Mouse (Mus musculus): ENCODE data around the gene Gm45717. TPM values are rescaled to one million over a fixed set of nuclear protein-coding genes. Genes with fewer than 3 reads are reported as not detected.
"Not testable (repeated sequence)": the region's sequence is repeated elsewhere in the genome, so short reads cannot be mapped to it uniquely, and the experiment has no call there.

Gene Gm45717
- polyA plus RNA-seq, 1 experiment: not detected

DNA sequence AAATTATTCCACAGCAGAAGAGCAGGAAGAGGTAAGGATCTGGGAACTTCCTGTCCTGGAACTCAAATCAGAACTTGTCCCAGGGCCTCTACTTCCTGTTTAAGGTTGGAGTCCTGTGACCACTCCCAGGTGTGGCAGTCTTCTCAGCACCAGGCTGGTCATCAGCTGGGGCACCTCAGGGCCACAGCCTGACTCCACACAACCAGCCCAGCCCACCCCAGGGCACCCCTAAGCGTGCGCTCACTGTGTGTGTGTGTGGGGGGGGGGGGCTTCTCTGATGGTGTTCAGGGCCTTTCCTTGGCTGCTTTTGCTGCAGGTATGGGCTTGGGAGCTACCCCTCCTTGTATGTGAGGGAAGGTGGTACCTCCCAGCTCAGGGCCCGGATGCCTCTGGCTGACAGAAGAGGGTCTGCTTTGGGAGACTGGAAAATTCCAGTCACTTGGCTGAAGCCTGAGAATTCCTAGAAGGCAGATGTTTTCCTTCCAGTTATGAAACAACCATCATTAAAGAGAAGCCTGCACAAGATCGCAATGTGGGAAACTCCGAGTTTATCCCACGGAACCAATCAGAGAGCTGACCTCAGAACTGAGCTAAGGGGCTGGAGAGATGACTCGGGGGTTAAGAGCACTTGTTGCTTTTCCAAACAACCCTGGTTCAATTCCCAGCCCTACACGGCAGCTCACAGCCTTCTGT lies 15.9 kb upstream of the Gm45717 start:
- no peak for TF ChIP-seq POLR2A (IDR thresholded peaks at IDR 0.05; ENCODE audit: insufficient read depth, low read depth, low read length)

DNA sequence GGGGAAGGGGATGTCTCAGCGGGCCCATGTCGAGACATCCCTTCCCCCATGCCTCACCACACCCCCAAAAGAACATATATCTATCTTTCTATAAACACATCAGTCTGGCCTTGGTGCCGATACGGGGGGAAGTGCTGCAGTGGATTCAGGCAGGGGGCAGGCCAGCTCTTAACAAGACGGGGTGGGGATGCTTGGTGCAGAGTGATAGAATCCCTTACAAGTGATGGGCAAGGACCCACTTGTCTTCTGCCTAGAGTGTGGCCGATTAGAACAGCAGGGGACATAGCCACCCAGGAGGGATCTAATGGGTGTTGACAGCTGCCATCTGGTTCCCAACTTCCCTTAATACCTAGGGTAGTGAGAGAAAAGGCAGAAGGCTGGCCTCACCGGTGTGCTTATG lies 15.2 kb upstream of the Gm45717 start:
- TF ChIP-seq POLR2A (IDR thresholded peaks at IDR 0.05; ENCODE audit: insufficient read depth, low read depth, low read length) (no peak), CTCF (IDR thresholded peaks at IDR 0.05; ENCODE audit: insufficient read depth, low read depth, low read length) (no peak)
- H3K4me1 ChIP-seq (ENCODE audit: control insufficient read depth, insufficient read depth, low read length): peaks cover 9% of the 10 kb centered on the region
- WGBS: 69% methylated on average over 7 of the region's 7 CpGs

More for the DNA sequence above, 15.9 kb upstream of the Gm45717 start:
- 83% methylated on average over 8 of the region's 8 CpGs for WGBS
- Histone ChIP-seq H3K4me1 (ENCODE audit: control insufficient read depth, insufficient read depth, low read length) (peaks cover 9% of the 10 kb centered on the region), H3K4me3 (ENCODE audit: insufficient read depth, low read depth, low read length) (no peak overlapping the region), H3K27ac (ENCODE audit: insufficient read depth, low read depth, low read length) (no peak overlapping the region)

DNA sequence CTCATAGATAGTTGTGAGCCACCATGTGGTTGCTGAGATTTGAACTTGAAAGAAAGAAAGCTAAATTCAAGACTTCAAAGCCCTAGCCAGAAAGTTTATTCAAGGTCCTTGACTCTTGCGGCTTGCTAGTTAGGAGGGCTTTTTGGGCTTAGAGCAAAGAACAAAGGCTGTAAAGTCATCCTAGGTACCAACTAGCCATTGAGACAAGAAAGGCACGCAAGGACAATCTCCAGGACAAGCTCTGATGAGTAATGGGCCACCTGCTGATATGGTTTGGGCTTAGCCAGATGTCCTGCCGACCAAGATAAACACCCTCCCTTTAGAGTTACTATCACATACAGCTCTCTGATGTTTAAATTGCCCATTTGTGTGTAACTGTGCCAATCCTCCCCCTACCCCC lies 13.0 kb upstream of the Gm45717 start:
- not testable (repeated sequence) for H3K4me3 ChIP-seq (ENCODE audit: insufficient read depth, low read depth, low read length); H3K27ac ChIP-seq (ENCODE audit: insufficient read depth, low read depth, low read length); H3K4me1 ChIP-seq (ENCODE audit: control insufficient read depth, insufficient read depth, low read length)
- WGBS: 57% methylated on average over 3 of the region's 3 CpGs

More for the DNA sequence above, 15.2 kb upstream of the Gm45717 start:
- Histone ChIP-seq H3K4me3 (ENCODE audit: insufficient read depth, low read depth, low read length) (no peak overlapping the region), H3K27ac (ENCODE audit: insufficient read depth, low read depth, low read length) (no peak overlapping the region)

DNA sequence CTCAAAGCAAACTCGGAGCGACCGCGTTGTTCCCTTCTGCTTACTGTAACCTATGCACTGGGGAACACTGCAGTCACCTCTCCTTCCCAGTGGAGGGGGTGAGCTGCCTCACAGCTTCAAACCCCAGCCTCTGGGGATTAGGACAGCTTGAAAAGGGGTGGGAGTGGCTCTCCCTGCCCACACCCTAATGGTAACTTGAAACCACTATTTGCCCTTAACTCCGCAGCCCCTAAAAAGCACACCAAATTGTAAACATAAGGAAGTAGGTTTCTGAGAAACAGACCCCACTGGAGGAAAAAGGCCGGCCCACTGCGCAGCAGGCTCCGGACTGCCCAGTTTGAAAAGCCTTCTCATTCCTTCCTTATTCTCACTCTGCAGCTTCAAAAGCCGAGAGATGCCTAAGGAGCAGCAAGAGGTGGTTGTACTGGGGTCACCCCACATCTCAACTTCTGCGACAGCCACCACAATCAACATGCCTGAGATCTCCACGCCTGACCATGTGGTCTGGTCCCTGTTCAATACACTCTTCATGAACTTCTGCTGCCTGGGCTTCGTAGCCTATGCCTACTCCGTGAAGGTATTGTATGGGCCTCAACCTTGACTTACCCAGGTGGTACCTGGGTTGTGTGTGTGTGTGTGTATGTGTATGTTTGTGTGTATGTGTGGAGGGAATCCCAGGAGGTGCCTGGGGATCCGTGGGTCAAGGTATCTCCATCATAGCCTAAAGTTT lies 12.3 kb upstream of the Gm45717 start:
- no peak for TF ChIP-seq POLR2A (IDR thresholded peaks at IDR 0.05; ENCODE audit: insufficient read depth, low read depth, low read length)
- no peak for TF ChIP-seq CTCF (IDR thresholded peaks at IDR 0.05; ENCODE audit: insufficient read depth, low read depth, low read length)
- Histone ChIP-seq H3K27ac (ENCODE audit: insufficient read depth, low read depth, low read length) (no peak overlapping the region), H3K4me3 (ENCODE audit: insufficient read depth, low read depth, low read length) (no peak overlapping the region), H3K4me1 (ENCODE audit: control insufficient read depth, insufficient read depth, low read length) (peaks cover 6% of the 10 kb centered on the region; the same call in 1 of the 2 replicates)
- 54% methylated on average over 14 of the region's 14 CpGs for WGBS

DNA sequence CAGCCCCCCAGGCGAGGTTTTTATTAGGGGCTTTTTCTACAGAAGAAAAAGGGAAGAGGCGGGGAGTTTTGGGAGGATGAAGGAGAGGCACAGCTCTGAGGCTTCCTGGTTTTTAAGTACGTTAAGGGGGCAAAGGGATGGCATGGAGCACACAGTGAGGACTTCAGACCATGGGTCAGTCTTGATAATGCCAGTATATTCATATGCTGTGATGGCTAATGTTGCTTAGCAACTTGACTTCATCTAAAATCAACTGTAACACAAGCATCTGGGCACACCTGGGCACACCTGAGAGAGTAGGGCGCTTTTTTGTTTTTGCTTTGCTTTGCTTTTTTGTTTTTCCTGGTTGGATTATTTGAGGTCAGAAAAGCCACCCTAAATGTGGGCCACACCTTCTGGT lies 11.2 kb upstream of the Gm45717 start, which contains the start of gene Ifitm1:
Ifitm1 (plus strand) TSS at position 301 of the 400 bp plus-strand sequence.
- WGBS: 91% methylated on average over 4 of the region's 4 CpGs
- Histone ChIP-seq H3K4me1 (ENCODE audit: control insufficient read depth, insufficient read depth, low read length) (peaks cover 6% of the 10 kb centered on the region; the same call in 1 of the 2 replicates), H3K27ac (ENCODE audit: insufficient read depth, low read depth, low read length) (no peak within 1 kb of the TSS), H3K4me3 (ENCODE audit: insufficient read depth, low read depth, low read length) (no peak within 1 kb of the TSS)
- TF ChIP-seq POLR2A (IDR thresholded peaks at IDR 0.05; ENCODE audit: insufficient read depth, low read depth, low read length): no peak
- no peak for TF ChIP-seq CTCF (IDR thresholded peaks at IDR 0.05; ENCODE audit: insufficient read depth, low read depth, low read length)

DNA sequence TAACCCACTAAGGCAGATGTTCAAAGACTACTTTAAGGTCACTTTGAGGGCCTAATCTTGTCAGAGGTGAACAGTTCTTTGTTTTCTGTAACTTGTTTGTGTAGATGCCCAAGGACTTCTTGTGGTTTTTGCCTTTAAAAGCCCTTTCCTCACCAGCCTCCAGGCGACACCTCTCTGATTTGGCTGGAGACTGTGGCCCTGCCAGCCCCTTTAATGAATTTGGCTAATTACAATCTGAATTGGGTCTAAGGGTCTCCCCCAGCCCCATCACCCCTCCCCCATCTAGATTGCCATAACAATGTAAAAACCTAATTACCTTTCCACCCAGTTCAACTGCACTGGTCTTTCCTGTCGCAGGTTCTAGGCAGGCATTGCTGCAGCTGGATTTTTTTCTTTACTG lies 7.0 kb upstream of the Gm45717 start:
- Histone ChIP-seq H3K4me3 (ENCODE audit: insufficient read depth, low read depth, low read length) (no peak overlapping the region), H3K27ac (ENCODE audit: insufficient read depth, low read depth, low read length) (no peak overlapping the region), H3K4me1 (ENCODE audit: control insufficient read depth, insufficient read depth, low read length) (peaks cover 1% of the 10 kb centered on the region; the same call in 1 of the 2 replicates)
- TF ChIP-seq CTCF (IDR thresholded peaks at IDR 0.05; ENCODE audit: insufficient read depth, low read depth, low read length) (no peak), POLR2A (IDR thresholded peaks at IDR 0.05; ENCODE audit: insufficient read depth, low read depth, low read length) (no peak)
- WGBS: 84% methylated on average over 2 of the region's 2 CpGs

DNA sequence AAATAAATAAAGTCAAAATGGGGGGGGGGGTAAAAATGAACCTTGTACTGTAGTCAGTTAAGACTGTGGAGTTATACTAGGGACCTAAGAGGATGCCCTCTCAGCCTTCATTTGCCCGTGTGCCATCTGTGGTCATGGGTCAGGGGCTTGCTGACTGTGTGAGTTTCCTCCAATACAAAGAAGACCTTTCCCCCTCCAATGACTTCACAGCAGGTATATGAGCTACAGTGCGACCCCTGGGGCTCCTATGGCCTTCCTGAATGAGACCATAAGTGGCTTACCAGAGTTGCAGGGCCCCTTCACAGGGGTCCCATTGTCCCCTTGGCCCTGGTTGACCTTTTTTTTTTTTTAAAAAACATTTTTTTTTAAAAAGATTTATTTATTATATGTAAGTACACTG lies 5.7 kb upstream of the Gm45717 start:
- Histone ChIP-seq H3K4me3 (ENCODE audit: insufficient read depth, low read depth, low read length) (no peak overlapping the region), H3K4me1 (ENCODE audit: control insufficient read depth, insufficient read depth, low read length) (peaks cover 2% of the 10 kb centered on the region; the same call in 1 of the 2 replicates), H3K27ac (ENCODE audit: insufficient read depth, low read depth, low read length) (no peak overlapping the region)
- 88% methylated on average over 2 of the region's 2 CpGs for WGBS
- TF ChIP-seq POLR2A (IDR thresholded peaks at IDR 0.05; ENCODE audit: insufficient read depth, low read depth, low read length): no peak

DNA sequence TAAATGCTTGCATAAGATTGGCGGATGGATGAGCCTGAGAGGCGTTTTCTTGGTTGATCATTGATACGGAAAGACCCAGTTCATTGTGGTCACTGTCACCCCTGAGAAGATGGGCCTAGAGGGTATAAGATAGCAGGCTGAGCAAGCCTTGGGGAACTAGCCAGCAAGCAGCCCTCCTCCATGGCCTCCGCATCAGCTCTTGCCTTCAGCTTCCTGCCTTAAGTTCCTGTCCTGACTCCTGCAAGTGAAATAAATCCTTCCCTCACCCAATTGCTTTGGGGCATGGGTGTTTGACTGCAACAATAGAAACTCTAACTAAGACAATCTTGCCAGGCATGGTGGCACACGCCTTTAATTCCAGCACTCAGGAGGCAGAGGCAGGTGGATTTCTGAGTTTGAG lies 4.3 kb upstream of the Gm45717 start:
- TF ChIP-seq POLR2A (IDR thresholded peaks at IDR 0.05; ENCODE audit: insufficient read depth, low read depth, low read length) (no peak), CTCF (IDR thresholded peaks at IDR 0.05; ENCODE audit: insufficient read depth, low read depth, low read length) (no peak)
- 82% methylated on average over 5 of the region's 5 CpGs for WGBS

DNA sequence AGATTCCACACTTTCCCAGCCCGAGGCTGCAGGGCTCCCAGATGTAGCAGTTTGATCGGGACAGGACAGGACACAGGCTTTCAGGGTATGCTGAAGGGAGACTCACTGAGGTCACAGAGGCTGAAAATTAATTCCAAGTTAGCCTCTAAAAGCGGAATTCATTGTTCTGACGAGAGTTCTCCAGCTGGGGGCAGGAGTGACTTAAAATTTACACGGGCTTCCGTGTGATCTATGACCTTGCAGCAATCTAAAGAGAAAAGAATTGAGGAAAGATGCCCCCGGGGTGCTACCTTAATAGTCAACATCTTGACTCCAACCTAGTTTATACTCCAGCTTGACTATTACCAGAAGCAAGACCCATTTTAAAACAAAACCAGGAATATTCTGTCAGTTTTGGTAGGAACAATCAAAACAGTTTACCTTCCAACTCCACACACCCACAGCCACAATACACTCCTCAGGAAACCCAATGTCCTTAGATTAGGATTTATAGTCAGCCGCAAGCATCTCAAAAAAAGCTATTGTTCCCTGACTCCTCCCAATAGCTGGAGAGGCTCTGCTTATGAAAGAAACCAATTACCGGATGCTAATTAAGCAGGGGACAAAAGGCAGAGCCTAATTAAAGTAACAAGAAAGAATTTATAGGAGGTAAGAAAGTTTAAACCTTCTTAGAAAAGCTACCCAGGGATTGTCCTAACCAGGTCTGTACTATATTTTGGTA lies 3.6 kb upstream of the Gm45717 start:
- H3K27ac ChIP-seq (ENCODE audit: insufficient read depth, low read depth, low read length): no peak overlapping the region
- H3K4me3 ChIP-seq (ENCODE audit: insufficient read depth, low read depth, low read length): no peak overlapping the region
- TF ChIP-seq POLR2A (IDR thresholded peaks at IDR 0.05; ENCODE audit: insufficient read depth, low read depth, low read length): no peak
- TF ChIP-seq CTCF (IDR thresholded peaks at IDR 0.05; ENCODE audit: insufficient read depth, low read depth, low read length): no peak
- peaks cover 4% of the 10 kb centered on the region; the same call in 1 of the 2 replicates for H3K4me1 ChIP-seq (ENCODE audit: control insufficient read depth, insufficient read depth, low read length)
- 13% methylated on average over 9 of the region's 9 CpGs for WGBS

More for the DNA sequence above, 4.3 kb upstream of the Gm45717 start:
- Histone ChIP-seq H3K4me1 (ENCODE audit: control insufficient read depth, insufficient read depth, low read length) (peaks cover 4% of the 10 kb centered on the region; the same call in 1 of the 2 replicates), H3K4me3 (ENCODE audit: insufficient read depth, low read depth, low read length) (no peak overlapping the region), H3K27ac (ENCODE audit: insufficient read depth, low read depth, low read length) (no peak overlapping the region)

All from olfactory bulb, adult 2 months (tissue).